16 mouse cellular contexts compared by ENCODE assay signal in genomic region chrX:106385304-106385703, GRCm38 (mm10).
DNase-seq lines count a peak whose midpoint lies in the region; ATAC-seq and TF ChIP-seq lines count a peak whose summit lies in the region.
"Had no signal": no experiment of that assay in that cellular context is flagged by ENCODE, and none has a peak within 500 bp of the region (broad histone marks: within the 10 kb centered on the region; RNA-seq: fewer than 3 reads in every experiment).

No protein-coding gene starts in this region.

- POLR2A ChIA-PET in Patski (lab: Charles Lee) = no interaction called here

- peak; percentile 66 for TF ChIP-seq CTCF in layer of hippocampus, adult 2 months (conservative IDR thresholded peaks at IDR 0.05)
- peak; percentile 12 for TF ChIP-seq CTCF in Patski (IDR thresholded peaks at IDR 0.05)

- in situ Hi-C loops in Patski (cut with MboI; ENCODE audit: low pct_unique_long_range_greater_than_20kb) = no loop called here

- DNase-seq in embryo, embryonic 11 days = peak; percentile 4
- no peak for DNase-seq in embryo, embryonic 9.5 days (ENCODE audit: extremely low spot score)
- peak in 1 of 2 experiments; percentile 10 for DNase-seq in layer of hippocampus, adult 2 months (ENCODE audit: low spot score in 2 of 2)
- no peak for DNase-seq in layer of hippocampus, adult 8-10 months (ENCODE audit: low spot score in 2 of 2)
- DNase-seq in 3T3-L1 (ENCODE audit: low read depth, low spot score) = peak; percentile 47
- no peak for DNase-seq in Patski (ENCODE audit: low read depth, low spot score)
- DNase-seq in spleen, postnatal 10 days (ENCODE audit: low spot score in 2 of 2) = no peak
- DNase-seq in ovary, postnatal 36 days (ENCODE audit: low spot score) = no peak
- DNase-seq: cerebellum, adult 9-10 months; gastrocnemius, adult 2 months; kidney, postnatal 25 days had no signal

- no peak overlapping the region for H3K4me3 ChIP-seq in layer of hippocampus, adult 2 months
- H3K4me3 ChIP-seq: embryonic facial prominence, embryonic 13.5 days; forebrain, embryonic 15.5 days; gastrocnemius, adult 2 months; heart, embryonic 10.5 days; midbrain, embryonic 12.5 days had no signal

- CTCF ChIA-PET in Patski (lab: Charles Lee) = no interaction called here

- ATAC-seq in Patski = no peak
- ATAC-seq: forebrain, embryonic 15.5 days; inflammation-experienced regulatory T-cells, adult 6 months had no signal

- H3K27me3 ChIP-seq in Patski = peaks cover 7% of the 10 kb centered on the region
- H3K27me3 ChIP-seq: embryonic facial prominence, embryonic 13.5 days; forebrain, embryonic 15.5 days; midbrain, embryonic 12.5 days had no signal

- H3K27ac ChIP-seq in layer of hippocampus, adult 2 months = no peak overlapping the region
- H3K27ac ChIP-seq: embryonic facial prominence, embryonic 13.5 days; forebrain, embryonic 15.5 days; gastrocnemius, adult 2 months; heart, embryonic 10.5 days; midbrain, embryonic 12.5 days had no signal

Comparison
In these comparisons a context has a peak if more than half of its experiments do, and no peak if none do; other contexts are left out.
1. DNase-seq: peak in embryo, embryonic 11 days (single experiment) and 3T3-L1 (single experiment); none in embryo, embryonic 9.5 days (single experiment), layer of hippocampus, adult 8-10 months (0 of 2), Patski (single experiment), spleen, postnatal 10 days (0 of 2) and ovary, postnatal 36 days (single experiment).